Mouse (Mus musculus): ENCODE measurements around the gene Hrasls5.

Hrasls5 gene

DNA sequence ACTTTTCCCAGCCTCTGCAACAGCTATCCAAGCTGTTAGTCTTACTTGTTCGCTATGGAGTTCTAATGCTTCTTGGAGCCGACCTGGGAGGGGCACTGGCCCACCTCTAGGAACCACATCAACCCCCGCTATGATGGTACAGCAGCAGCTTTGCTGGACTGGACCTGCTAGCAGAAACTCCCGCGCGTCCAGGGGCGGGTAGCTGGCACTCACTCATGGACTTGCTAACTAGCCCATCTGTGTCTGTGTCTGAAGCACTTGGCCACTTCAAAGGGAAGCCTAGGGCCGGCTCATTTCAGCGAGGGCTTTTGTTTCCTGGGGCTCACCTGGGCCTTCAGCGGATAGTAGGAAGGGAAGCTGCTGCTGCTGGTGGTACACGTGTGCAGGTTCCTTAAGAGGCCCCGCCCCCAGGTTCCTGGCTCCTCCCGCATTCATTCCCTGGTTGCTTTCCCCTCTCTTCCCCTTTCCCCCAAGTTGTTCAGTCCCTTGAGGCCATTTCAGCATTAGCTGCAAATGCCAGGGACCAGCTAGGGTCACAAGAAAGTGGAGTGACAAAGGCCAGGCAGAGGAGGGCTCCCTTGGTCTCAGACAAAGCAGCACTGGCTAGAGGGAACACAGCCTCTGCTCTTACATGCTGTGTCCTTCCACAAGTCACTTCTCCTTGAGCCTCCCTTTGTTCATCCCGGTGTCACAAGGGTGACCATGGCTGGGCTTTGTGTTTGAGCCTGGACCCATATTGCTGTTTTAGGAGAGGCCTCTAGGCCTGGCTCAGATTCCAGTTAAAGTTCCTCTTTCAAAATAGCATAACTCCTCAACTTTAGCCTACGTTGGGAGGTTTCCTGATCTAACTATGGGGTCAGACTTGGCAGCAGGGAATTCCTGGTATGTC, 5.3 kb upstream of the Hrasls5 start, which contains the start of gene Lgals12:
Gene Lgals12 (minus strand): TSS at position 393 of the 889 bp plus-strand sequence.
- DNase-seq (ENCODE audit: low read depth, low spot score), result peak; percentile 57

DNA sequence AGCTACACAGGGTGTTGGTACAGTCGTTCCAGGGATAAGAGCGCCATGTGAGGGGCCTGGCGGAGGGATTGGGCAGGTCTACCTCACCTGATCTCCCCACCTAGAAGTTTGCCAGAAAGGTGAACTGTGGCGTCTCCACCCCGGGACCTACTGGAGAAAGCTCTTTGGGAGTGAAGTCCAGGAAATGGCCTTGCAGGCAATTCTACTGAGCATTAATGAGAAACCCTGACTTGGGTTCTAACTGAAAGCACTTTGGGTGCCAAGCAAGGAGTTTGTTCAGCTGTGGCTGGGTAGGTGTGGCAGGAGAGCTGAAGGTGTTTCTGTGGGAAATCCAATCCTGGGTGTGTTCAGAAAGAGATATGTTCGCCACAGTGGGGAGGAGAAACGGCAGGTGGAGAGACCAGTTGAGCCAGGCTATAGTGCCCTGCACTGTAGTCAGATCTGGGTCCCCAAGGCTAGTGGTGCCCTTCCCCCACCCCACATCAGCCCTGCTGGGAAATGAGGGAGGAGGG, 4.6 kb upstream of the Hrasls5 start:
- no peak for DNase-seq (ENCODE audit: low read depth, low spot score)

DNA sequence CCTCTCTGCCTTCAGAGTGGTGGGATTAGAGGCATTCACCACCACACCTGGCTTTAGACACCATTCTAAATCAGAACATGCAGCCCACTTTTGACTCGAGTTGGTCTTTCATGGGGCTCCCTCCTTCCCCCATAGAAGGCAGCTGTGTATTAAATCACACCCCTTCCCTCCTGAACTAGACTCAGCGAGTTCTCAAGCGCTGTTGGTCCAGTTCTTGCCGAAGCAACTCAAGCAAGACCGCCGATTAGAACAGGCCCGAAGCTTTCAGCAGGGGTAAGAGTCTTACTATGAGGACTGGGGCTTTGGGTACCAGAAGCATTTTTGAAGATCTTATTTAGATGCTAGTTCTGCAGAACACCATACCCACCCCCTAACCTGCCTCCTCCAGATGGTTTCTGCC, 810 bp downstream of the Hrasls5 start:
- DNase-seq (ENCODE audit: low read depth, low spot score), result no peak

DNA sequence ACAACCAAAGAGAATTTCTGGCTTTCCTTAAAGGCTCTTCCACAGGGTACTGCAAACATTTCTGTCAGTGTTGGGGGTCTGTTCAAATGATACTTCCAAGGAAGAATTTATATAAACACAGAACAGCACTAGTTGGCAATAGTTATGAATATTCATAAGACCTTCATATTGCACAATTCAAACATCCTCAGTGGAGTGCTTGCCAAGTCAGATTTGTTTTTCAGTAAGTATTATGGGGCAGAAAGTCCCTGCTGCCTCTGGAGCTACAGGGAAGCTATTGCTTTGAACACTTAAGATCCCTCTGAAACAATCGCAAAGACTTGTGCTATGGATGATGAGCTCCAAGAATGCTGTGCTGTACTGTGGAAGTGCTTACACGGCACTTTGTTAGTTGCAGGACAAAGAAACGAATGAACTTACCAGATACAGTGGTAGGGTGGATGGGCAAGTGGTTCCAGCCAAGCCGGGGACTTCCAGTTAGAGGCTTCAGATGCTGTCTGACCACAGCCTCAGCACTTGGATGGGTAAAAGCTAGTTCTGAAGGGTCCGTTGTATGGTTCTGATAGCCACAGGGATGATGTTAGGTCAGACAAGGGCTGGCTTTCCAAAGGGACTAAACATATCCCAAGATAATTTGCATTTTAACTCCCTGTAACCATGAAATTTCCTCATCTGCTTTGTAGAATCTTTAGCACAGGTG, 4.0 kb downstream of the Hrasls5 start:
- no peak for DNase-seq (ENCODE audit: low read depth, low spot score)

DNA sequence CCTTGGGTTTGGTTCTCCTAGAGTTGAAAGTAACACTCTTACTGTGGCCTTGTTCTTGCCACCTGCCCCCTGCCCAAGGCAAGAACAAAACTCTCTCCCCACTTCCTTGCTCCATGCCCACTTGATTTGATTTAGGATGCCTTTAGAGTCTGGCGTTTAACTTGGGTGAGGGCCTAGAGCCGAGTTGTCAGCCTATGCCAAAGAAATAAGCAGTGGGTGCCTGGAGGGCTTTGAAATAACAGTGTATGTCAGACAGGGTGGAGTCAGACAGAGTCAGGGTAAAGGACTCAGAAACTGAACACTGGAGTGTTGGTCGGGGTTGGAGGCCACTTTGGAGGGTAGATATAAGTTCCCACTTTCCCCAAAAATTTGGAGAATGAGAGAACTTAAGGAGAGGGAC, 4.7 kb downstream of the Hrasls5 start:
- no peak for DNase-seq (ENCODE audit: low read depth, low spot score)

DNA sequence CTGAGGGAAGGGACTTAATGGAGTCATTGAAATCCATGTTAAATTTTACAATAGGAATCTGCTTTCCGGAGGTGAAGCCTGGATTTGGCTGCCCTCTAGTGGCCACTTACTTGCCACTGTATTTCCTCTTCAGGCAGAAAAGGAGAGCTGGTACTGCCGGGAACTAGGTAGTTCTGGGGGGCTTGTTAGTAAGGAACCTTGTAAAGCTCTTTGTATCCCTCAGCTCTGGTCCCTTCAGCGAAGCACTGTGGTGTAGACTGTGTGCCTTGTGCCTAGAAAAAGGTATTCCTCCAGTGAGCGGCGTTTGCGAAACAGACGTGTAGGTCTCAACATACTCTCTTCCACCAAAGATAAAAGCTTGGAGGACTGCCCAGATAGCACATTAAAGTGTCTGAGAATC, 5.4 kb downstream of the Hrasls5 start:
- DNase-seq (ENCODE audit: low read depth, low spot score), result peak; percentile 77

DNA sequence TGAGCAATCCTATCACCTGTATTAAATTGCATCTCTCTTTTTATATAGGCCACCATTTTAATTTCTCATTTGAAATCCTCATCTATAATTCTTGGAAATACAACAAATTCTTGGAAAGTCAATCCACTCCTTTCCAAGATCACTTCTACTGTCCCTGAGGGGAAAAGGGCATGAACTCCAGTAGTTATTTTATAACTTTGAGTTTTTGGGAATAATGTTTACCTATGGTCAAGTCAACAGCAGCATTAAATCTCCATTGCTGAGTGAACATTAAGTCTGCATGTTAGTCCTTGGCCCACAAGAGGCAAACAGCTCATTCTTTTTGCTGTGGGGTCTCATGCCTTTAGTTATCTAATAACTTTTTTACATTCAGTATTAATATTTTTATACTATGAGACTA, 20.7 kb downstream of the Hrasls5 start:
- no peak for DNase-seq (ENCODE audit: low read depth, low spot score)

DNA sequence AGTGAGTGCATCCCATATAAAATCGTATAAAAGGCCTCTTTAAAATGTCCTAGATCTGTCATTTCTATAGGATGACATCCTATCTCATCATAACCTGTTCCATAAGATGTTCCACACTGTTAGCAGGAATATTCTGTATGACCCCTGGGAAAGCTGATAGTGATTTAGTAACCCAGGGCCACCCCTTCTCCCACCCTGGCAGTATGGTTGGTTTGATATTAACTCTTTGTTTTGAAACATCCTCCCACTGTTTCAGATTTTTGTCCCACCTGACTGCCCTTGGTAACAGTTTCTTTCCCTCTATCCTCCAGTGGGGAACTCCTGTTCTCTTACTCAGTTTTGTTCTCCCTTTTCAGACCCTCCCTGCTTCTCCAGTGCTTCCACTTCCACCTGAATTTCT, 21.4 kb downstream of the Hrasls5 start:
- DNase-seq (ENCODE audit: low read depth, low spot score), result no peak

DNA sequence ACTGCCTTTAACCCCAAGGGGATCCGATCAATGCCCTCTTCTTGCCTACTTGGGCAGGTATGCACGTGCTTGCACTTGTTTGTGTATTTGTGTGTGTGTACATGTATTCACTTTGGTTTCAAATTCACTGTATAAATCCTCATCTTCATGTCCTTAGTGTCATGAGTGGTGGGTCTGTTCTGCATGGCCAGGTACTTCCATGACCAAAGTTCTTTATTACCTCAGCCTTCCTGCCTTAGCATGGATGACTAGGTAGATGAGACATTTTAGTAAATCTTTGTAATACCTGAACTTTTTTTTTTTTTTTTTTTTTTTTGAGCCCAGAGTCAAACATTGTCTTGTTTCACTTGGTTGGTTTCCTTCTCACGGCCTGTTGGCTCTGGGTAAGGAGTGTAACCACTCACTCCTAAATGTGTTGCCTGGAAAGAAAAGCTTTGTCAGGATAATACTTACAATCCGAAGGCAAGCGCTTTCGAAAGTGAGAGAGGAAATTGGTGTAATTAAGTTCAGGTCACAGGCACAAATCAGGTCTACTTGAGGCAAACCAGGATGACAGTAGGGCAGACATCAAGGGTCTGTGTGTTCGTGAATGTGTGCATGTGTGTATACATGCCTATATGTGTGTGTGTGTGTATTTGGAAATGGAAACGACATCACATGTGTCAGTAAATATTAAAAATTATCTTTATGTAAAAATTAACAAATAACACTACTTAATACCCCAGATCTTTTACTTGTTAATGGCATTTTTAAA, 36.7 kb downstream of the Hrasls5 start:
- no peak for DNase-seq (ENCODE audit: low read depth, low spot score)

DNA sequence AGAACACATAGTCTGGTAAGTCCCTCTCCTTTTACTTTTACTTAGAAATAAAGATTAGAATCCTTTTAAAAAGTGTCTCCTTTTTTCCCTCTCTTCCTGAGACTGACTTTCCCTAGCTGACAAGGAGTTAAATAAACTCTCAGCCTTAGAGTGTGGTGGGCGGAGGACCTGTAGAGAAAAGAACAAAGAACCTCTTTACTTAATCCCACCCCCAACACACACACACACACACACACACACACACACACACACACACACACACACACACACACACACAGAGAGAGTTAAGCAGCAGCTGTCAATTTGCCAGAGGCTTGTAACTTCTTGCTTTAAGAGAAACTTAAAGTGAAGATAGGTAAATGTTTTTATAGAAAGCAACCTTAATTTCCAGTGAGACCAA, 59.7 kb downstream of the Hrasls5 start:
- no peak for DNase-seq (ENCODE audit: low read depth, low spot score)

DNA sequence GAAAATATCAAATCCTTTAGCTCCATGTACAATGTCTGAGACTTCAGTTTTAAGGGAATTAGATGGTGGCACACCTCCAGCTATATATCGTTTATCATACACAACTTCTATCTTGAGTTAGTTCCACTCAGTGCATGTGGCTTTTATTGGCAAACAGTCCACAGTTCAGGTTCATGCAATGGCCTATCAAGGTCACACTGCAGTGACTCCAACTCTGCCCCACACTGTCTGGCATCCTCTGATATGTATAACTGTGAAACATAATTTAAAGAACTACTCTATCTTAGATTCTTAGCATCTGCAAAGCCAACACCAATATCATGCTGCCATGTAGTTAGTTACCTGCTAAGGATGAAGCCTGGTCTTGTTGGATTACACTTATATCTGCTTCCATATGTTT, 75.6 kb downstream of the Hrasls5 start:
- no peak for DNase-seq (ENCODE audit: low read depth, low spot score)

Measured in forelimb bud, embryonic 11.5 days (tissue).